Mouse (Mus musculus): ENCODE results near the gene Rab3ip. TPM values are rescaled to one million over a fixed set of nuclear protein-coding genes. Genes with fewer than 3 reads are reported as not detected.

The Rab3ip gene
- polyA plus RNA-seq, 1 experiment from 2014 or later: 29.9 TPM

GRCm38 (mm10) chr10:116950886-116951285 lies 317 bp upstream of the Rab3ip start:
- H3K4me2 ChIP-seq (ENCODE audit: low read depth, low read length): peak overlapping the region; percentile 47
- H3K27ac ChIP-seq (replicated peaks; ENCODE audit: low read depth, low read length): no peak overlapping the region
- H3K27me3 ChIP-seq (replicated peaks; ENCODE audit: control insufficient read depth, insufficient read depth, low read length): no peaks in the 10 kb centered on the region
- ATAC-seq (ENCODE audit: low read depth): no peak
- H3K4me3 ChIP-seq (ENCODE audit: low read depth, low read length): peak overlapping the region; percentile 80
- H3K9me3 ChIP-seq (ENCODE audit: control insufficient read depth, low read length): no peaks in the 10 kb centered on the region
- no peaks in the 10 kb centered on the region for H3K36me3 ChIP-seq (ENCODE audit: control insufficient read depth, insufficient read depth, low read length)
- no peak for DNase-seq (ENCODE audit: low spot score)
- peaks cover 12% of the 10 kb centered on the region; the same call in 1 of the 2 replicates for H3K4me1 ChIP-seq (ENCODE audit: control insufficient read depth, insufficient read depth, low read length)
- WGBS: 23% methylated on average over 5 of the region's 5 CpGs
- H3K9ac ChIP-seq (ENCODE audit: low read depth, low read length): peak overlapping the region; percentile 45; the same call in 1 of the 2 replicates

- H3K9ac ChIP-seq (ENCODE audit: low read depth, low read length): peak overlapping the region; percentile 76
- peak overlapping the region; percentile 62 for H3K4me2 ChIP-seq (ENCODE audit: low read depth, low read length)
- H3K9me3 ChIP-seq (ENCODE audit: control insufficient read depth, low read length): no peaks in the 10 kb centered on the region
- DNase-seq (ENCODE audit: low spot score) (peak; percentile 52), ATAC-seq (ENCODE audit: low read depth) (peak; percentile 38; the same call in 1 of the 2 replicates)
- no peaks in the 10 kb centered on the region for H3K36me3 ChIP-seq (ENCODE audit: control insufficient read depth, insufficient read depth, low read length)
- H3K27me3 ChIP-seq (replicated peaks; ENCODE audit: control insufficient read depth, insufficient read depth, low read length): no peaks in the 10 kb centered on the region
- WGBS: 2% methylated on average over 39 of the region's 44 CpGs
- peak overlapping the region; percentile 80 for H3K4me3 ChIP-seq (ENCODE audit: low read depth, low read length)
- H3K4me1 ChIP-seq (ENCODE audit: control insufficient read depth, insufficient read depth, low read length): peaks cover 12% of the 10 kb centered on the region; the same call in 1 of the 2 replicates
- H3K27ac ChIP-seq (replicated peaks; ENCODE audit: low read depth, low read length): peak overlapping the region; percentile 70
Observed at GRCm38 (mm10) chr10:116949111-116950008, 1.2 kb downstream of the Rab3ip start.

- H3K4me1 ChIP-seq (ENCODE audit: control insufficient read depth, insufficient read depth, low read length): peaks cover 12% of the 10 kb centered on the region; the same call in 1 of the 2 replicates
- H3K27ac ChIP-seq (replicated peaks; ENCODE audit: low read depth, low read length): no peak overlapping the region
- H3K4me3 ChIP-seq (ENCODE audit: low read depth, low read length): peak overlapping the region; percentile 80
- ATAC-seq (ENCODE audit: low read depth) (no peak), DNase-seq (ENCODE audit: low spot score) (no peak)
- 76% methylated on average over 9 of the region's 9 CpGs for WGBS
- H3K27me3 ChIP-seq (replicated peaks; ENCODE audit: control insufficient read depth, insufficient read depth, low read length): no peaks in the 10 kb centered on the region
- no peak overlapping the region for H3K9ac ChIP-seq (ENCODE audit: low read depth, low read length)
- H3K4me2 ChIP-seq (ENCODE audit: low read depth, low read length): peak overlapping the region; percentile 62
- H3K36me3 ChIP-seq (ENCODE audit: control insufficient read depth, insufficient read depth, low read length): no peaks in the 10 kb centered on the region
- H3K9me3 ChIP-seq (ENCODE audit: control insufficient read depth, low read length): no peaks in the 10 kb centered on the region
Observed at GRCm38 (mm10) chr10:116948414-116948813, 2.2 kb downstream of the Rab3ip start.

- H3K4me1 ChIP-seq (ENCODE audit: control insufficient read depth, insufficient read depth, low read length): peaks cover 12% of the 10 kb centered on the region; the same call in 1 of the 2 replicates
- WGBS: 69% methylated on average over 10 of the region's 10 CpGs
- H3K9ac ChIP-seq (ENCODE audit: low read depth, low read length): no peak overlapping the region
- no peak overlapping the region for H3K4me3 ChIP-seq (ENCODE audit: low read depth, low read length)
- H3K4me2 ChIP-seq (ENCODE audit: low read depth, low read length): no peak overlapping the region
- DNase-seq (ENCODE audit: low spot score) (no peak), ATAC-seq (ENCODE audit: low read depth) (no peak)
- peaks cover 9% of the 10 kb centered on the region; the same call in 1 of the 2 replicates for H3K36me3 ChIP-seq (ENCODE audit: control insufficient read depth, insufficient read depth, low read length)
- no peaks in the 10 kb centered on the region for H3K27me3 ChIP-seq (replicated peaks; ENCODE audit: control insufficient read depth, insufficient read depth, low read length)
- H3K27ac ChIP-seq (replicated peaks; ENCODE audit: low read depth, low read length): no peak overlapping the region
- 0 out of 2 replicates have a peak, but pooled peaks cover 6% of the 10 kb centered on the region for H3K9me3 ChIP-seq (ENCODE audit: control insufficient read depth, low read length)
Observed at GRCm38 (mm10) chr10:116944940-116945339, 5.6 kb downstream of the Rab3ip start.

GRCm38 (mm10) chr10:116944144-116944543 lies 6.4 kb downstream of the Rab3ip start:
- DNase-seq (ENCODE audit: low spot score): no peak
- no peak overlapping the region for H3K27ac ChIP-seq (replicated peaks; ENCODE audit: low read depth, low read length)
- H3K36me3 ChIP-seq (ENCODE audit: control insufficient read depth, insufficient read depth, low read length): peaks cover 13% of the 10 kb centered on the region
- H3K27me3 ChIP-seq (replicated peaks; ENCODE audit: control insufficient read depth, insufficient read depth, low read length): no peaks in the 10 kb centered on the region
- 82% methylated on average over 3 of the region's 3 CpGs for WGBS
- peaks cover 12% of the 10 kb centered on the region; the same call in 1 of the 2 replicates for H3K4me1 ChIP-seq (ENCODE audit: control insufficient read depth, insufficient read depth, low read length)
- no peak overlapping the region for H3K9ac ChIP-seq (ENCODE audit: low read depth, low read length)
- 0 out of 2 replicates have a peak, but pooled peaks cover 6% of the 10 kb centered on the region for H3K9me3 ChIP-seq (ENCODE audit: control insufficient read depth, low read length)
- no peak for ATAC-seq (ENCODE audit: low read depth)
- H3K4me3 ChIP-seq (ENCODE audit: low read depth, low read length): no peak overlapping the region
- no peak overlapping the region for H3K4me2 ChIP-seq (ENCODE audit: low read depth, low read length)

- H3K4me1 ChIP-seq (ENCODE audit: control insufficient read depth, insufficient read depth, low read length): peaks cover 4% of the 10 kb centered on the region; the same call in 1 of the 2 replicates
- H3K36me3 ChIP-seq (ENCODE audit: control insufficient read depth, insufficient read depth, low read length): peaks cover 24% of the 10 kb centered on the region
- no peak overlapping the region for H3K27ac ChIP-seq (replicated peaks; ENCODE audit: low read depth, low read length)
- 0 out of 2 replicates have a peak, but pooled peaks cover 6% of the 10 kb centered on the region for H3K9me3 ChIP-seq (ENCODE audit: control insufficient read depth, low read length)
- no peak overlapping the region for H3K9ac ChIP-seq (ENCODE audit: low read depth, low read length)
- no peak overlapping the region for H3K4me3 ChIP-seq (ENCODE audit: low read depth, low read length)
- WGBS: 90% methylated on average over 6 of the region's 6 CpGs
- no peak overlapping the region for H3K4me2 ChIP-seq (ENCODE audit: low read depth, low read length)
- H3K27me3 ChIP-seq (replicated peaks; ENCODE audit: control insufficient read depth, insufficient read depth, low read length): no peaks in the 10 kb centered on the region
- DNase-seq (ENCODE audit: low spot score) (no peak), ATAC-seq (ENCODE audit: low read depth) (no peak)
Observed at GRCm38 (mm10) chr10:116943025-116943424, 7.5 kb downstream of the Rab3ip start.

- WGBS: 78% methylated on average over 12 of the region's 12 CpGs
- Histone ChIP-seq H3K4me3 (ENCODE audit: low read depth, low read length) (no peak overlapping the region), H3K36me3 (ENCODE audit: control insufficient read depth, insufficient read depth, low read length) (peaks cover 60% of the 10 kb centered on the region), H3K4me1 (ENCODE audit: control insufficient read depth, insufficient read depth, low read length) (no peaks in the 10 kb centered on the region), H3K27ac (replicated peaks; ENCODE audit: low read depth, low read length) (no peak overlapping the region), H3K9me3 (ENCODE audit: control insufficient read depth, low read length) (no peaks in the 10 kb centered on the region), H3K9ac (ENCODE audit: low read depth, low read length) (no peak overlapping the region), H3K27me3 (replicated peaks; ENCODE audit: control insufficient read depth, insufficient read depth, low read length) (no peaks in the 10 kb centered on the region), H3K4me2 (ENCODE audit: low read depth, low read length) (no peak overlapping the region)
- DNase-seq (ENCODE audit: low spot score) (no peak), ATAC-seq (ENCODE audit: low read depth) (no peak)
Observed at GRCm38 (mm10) chr10:116935028-116935427, 15.5 kb downstream of the Rab3ip start.

- DNase-seq (ENCODE audit: low spot score) (no peak), ATAC-seq (ENCODE audit: low read depth) (no peak)
- H3K9me3 ChIP-seq (ENCODE audit: control insufficient read depth, low read length): no peaks in the 10 kb centered on the region
- no peaks in the 10 kb centered on the region for H3K27me3 ChIP-seq (replicated peaks; ENCODE audit: control insufficient read depth, insufficient read depth, low read length)
- H3K4me1 ChIP-seq (ENCODE audit: control insufficient read depth, insufficient read depth, low read length): no peaks in the 10 kb centered on the region
- no peak overlapping the region for H3K9ac ChIP-seq (ENCODE audit: low read depth, low read length)
- no peak overlapping the region for H3K27ac ChIP-seq (replicated peaks; ENCODE audit: low read depth, low read length)
- H3K4me3 ChIP-seq (ENCODE audit: low read depth, low read length): no peak overlapping the region
- no peak overlapping the region for H3K4me2 ChIP-seq (ENCODE audit: low read depth, low read length)
- H3K36me3 ChIP-seq (ENCODE audit: control insufficient read depth, insufficient read depth, low read length): peaks cover 53% of the 10 kb centered on the region
- 92% methylated on average over 7 of the region's 7 CpGs for WGBS
Observed at GRCm38 (mm10) chr10:116933794-116934193, 16.8 kb downstream of the Rab3ip start.
